Mouse (Mus musculus) regulatory T cell (primary cell): Measurements from ENCODE around the gene Syne2.

ENCODE experiments used
- in situ Hi-C: fragments of 300-600 bp; cut with MboI, MseI; formaldehyde crosslinking; loops from one replicate; pipeline ENCODE4 v1.15.1; 2025; ENCODE audit warnings: high pct_unique_total_duplicates

The Syne2 gene

DNA sequence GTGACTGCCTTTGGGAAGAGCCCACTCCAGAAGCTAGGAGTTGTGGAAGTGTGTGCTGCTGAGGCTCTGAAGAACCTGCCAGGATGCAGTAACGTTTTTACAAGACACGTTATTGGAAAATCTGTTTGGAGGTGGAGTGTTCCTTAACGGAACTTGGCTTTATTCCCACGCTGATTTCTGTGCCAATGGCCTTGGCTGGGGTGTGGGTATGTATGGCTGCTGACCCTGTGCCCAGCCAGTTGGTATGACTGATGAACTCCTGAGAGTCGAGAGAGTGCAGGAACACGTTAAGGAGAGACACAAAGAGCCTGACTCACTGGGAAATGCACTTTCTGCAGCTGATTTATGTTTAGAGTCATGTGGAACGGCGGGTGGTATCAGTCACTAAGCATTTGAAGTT lies 200.7 kb downstream of the Syne2 start:
- in situ Hi-C loops = loop anchor here (5.0 kb wide), 1 partner anchor 109 kb away; no protein-coding TSS in a partner anchor

DNA sequence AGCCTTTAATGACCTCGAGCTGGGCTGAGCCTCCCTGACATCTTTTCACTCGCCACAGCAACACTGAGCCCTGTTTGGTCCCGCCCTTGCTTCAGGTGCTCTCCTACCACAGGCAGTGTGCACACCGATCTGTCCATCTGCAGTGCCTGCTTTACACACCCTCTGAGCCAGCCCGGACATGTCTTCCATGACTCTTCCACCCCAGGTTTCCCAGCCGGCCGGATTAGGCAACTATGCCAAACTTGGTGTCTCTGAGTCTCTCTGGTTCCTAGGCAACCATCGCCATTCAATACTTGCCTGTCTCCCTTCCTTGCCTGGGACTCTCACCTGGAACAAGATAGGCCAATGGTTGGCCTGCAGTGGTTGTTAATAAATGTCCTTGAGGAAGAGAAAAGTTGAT lies 224.4 kb downstream of the Syne2 start:
- in situ Hi-C loops = no loop called here

DNA sequence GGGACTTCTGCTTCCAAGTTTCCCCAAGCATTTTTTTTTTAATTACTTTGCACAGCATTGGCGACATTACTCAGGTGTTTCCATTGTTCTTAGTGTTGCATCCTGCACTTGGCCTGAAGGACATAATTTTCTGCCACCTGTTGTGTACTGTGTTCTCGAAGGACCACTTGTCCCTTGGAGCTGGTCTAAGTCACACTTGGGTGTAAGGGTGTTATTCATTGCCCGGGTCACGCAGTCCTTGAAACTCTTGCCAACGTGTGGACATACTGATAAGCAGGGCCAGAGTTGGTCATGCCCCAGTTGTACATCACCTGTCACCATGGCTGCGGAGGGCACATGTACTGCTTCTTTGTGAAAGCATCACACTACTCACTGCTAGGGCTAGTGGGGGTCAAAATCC lies 228.6 kb downstream of the Syne2 start:
- in situ Hi-C loops = no loop called here

DNA sequence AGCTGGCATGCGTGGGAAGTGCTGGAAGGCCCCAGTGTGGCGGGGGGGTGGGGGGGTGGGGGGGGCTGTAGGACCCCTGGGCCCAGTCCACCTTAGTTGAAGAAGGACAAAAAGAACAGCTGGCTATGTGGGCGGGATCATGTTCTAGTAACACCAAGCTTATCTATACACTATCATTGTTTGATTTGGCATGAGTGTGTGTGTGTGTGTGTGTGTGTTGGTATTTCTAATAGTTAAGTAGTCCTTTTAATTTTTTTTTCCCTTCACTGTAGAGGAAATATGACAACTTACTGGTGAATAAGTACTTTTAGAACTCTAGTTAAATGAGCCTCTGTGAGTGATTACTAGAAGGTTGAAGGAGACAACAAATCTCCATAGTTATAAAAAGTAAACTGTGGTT lies 230.0 kb downstream of the Syne2 start:
- in situ Hi-C loops = no loop called here

DNA sequence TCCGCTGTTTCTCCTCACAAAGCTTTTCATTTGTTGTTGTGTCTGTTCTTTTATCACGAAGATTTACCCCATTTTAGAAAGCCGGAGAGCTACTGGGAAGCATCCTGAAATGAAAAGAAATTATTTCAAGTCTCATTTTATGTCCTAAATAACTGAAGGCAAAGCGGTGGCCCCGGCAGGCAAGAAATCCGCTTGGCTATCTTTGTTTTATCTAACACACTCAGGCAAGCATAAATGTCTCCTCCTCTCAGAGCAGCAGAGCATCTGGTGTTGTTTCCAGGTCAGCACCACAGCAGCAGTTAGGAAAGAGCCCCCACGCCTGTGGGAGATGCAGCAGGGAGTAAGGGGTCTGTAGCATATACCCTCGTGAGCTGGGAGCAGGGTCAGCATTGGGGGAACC lies 230.7 kb downstream of the Syne2 start:
- in situ Hi-C loops = no loop called here

DNA sequence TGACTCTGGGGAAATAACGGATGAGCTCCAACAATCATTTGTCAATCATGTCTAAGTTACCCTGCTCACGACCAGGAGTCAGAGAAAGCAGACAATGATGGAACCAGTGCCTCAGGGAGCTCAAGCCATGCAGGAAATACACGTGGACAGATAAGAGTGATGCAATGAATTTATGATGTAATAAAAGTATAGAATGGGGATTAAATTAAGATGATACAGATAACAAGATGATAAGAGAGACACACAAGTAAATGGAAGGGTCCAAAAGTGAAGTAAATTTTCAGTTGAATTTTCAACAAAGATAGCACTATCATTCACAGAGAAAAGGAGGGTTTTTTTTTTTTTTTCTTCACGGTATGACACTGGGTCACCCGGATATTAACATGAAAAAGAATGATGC lies 231.4 kb downstream of the Syne2 start:
- in situ Hi-C loops = no loop called here

DNA sequence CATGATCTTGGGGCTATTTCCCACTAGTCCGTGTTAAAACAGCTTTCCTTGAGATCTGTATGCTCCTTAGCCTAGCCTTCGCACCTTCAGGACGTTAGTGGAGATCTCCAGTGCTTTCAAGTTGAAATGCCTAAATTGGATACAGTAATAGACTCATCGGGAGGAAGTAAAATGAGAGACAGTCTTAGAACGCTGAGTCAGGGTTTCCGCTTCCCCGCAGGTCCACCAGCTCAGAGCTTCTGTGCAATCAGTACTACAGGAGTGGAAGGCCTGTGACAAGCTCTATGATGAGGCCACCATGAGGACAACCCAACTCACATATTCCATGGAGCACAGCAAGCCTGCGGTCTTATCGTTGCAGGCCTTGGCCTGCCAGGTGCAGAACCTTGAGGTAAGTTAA lies 233.9 kb downstream of the Syne2 start:
- in situ Hi-C loops = no loop called here

DNA sequence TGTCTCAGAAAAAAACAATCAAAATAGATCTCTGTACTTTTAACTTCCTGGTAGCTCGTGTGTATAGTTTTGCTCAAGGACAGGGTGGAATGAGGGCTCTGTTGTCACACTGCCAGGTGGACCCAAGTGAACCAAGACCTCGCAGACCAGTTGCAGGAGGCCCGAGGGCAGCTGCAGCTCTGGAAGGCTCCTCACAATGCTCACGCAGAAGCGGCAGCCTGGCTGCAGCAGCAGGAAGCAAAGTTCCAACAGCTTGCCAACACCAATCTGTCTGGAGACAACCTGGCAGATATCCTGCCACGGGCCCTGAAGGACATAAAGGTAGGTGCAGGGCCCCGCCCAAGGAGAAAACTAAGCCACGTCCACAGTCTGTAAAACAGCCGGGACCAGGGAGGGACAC lies 236.7 kb downstream of the Syne2 start:
- in situ Hi-C loops = no loop called here

DNA sequence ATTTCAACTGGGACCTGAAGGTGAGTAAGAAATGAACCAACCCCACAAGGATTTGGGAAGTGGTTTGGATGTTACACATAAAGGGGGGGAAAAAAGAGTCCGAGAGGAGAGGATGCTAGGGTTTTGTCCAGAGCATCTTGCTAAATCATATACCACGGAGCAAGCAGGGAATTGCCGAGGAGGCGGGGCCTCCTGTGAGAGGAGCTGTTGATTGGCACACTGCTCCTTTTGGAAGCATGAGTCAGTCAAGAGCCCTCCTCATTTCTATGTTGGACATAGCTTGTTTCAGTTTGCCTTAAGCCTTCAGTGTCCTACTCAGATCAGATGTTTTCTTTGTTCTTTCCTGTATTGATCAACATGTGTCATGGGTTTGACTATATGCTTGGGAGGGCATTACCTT lies 245.1 kb downstream of the Syne2 start:
- in situ Hi-C loops = no loop called here

DNA sequence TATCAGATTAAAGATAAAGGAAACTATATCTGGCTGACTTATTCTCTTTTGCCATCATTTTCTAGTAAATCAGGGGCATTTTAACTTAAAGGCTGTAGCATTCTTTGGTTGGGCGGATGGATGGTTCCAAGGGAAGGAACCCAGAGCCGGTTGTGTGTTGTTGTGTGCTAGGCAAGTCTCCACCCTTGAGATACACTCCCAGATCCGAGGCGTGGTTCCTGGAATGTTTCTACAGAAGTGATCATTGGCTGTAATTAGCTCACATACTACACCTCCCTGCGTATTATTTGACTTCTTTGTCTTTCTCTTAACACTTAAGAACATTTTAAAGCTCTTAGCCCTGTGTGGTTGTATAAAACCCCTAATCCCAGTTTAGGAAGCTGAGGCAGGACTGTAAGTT lies 252.5 kb downstream of the Syne2 start:
- in situ Hi-C loops = no loop called here

DNA sequence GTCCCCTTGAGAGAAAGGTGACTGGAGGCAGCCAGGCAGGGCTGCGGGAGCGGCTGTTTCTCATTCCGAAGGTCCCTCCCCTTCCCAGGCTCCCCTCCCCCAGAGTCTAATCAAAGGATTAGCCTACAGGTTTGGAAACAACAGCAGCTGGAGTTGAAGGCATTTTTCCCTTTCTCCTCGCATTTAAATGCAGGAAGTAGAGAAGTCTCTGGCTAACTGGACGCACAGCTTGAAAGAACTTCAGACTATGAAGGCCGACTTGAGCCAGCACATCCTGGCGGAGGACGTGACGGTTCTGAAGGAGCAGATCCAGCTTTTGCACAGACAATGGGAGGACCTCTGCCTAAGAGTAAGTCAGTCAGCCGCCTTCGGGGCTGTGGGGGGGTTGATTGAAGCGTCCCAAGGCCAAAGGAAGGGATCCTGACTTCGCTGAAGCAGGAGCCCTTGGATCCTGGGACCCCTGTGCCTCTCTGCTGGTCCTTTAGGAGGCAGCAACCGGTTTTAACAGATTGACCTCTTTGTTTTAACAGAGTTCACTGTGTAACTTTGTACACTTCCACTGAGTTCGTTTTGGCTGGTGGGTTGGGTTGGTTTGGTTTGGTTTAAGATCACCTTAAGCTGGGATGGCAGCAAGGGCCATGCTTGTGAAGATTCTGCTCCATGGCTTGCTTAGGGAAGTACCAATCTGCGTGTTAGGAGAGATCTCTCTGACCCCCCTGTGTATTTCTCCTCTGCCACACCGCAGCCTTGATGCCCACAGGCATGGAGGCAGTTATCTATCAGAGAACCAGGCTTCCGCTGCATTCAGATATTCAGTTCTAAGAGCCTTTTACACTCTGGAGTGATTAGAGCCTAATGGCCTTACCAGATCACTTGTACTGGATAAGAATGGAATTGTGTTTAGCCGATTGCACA lies 254.3 kb downstream of the Syne2 start:
- in situ Hi-C loops = no loop called here

DNA sequence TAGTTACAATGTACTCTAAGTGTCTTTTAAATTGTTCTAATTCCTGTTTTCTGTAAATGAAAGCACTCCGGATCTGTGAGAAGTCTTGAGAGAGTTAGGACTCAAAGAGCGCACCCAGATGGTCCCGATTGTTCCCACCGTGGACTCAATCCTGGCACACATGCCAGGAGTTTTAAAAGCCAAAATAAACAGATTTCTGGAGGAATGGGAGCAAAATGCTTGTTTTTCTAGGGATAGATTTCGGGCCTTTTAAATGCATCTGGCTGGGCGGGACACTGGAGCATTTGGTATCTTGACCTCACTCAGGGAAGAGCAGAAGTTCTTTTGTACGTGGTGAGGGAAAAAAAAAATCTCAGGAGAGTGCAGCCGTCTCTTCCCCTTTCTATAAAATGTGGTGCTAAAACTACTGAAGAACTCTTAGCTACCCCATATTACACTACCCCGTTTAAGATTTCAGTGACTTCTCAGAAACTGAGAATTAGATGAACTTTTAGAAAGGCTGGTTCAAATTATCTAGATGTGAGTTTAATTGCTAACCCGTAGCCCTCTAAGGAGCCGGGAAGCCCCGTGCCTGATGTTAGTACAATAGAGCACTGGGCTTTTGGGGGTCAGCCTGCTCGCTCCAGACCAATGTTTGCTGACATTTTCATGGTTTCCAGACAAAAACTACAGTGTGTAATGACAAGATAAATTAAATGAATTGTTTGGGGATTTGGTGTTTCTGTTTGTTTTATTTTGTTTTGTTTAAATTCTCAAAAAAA lies 255.3 kb downstream of the Syne2 start:
- in situ Hi-C loops = no loop called here

DNA sequence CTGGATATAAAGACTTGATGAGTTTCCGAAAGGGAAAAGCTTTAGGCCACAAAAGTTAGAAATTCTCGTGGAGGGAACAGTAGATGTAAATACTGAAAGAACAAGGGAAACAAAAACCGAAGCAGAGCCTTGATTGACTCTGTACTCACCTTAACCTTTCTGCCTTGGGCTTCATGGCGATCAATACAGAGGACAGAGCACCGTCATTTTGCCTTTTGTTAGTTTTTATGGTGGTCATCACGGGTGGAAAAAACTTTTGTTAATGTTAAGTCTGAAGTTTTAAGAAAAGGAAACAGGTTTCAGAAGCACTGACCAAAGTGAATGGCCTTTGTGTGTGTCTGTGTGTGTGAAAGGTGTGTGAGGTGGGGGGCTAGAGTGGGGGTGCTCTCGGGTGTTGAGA lies 256.0 kb downstream of the Syne2 start:
- in situ Hi-C loops = no loop called here

DNA sequence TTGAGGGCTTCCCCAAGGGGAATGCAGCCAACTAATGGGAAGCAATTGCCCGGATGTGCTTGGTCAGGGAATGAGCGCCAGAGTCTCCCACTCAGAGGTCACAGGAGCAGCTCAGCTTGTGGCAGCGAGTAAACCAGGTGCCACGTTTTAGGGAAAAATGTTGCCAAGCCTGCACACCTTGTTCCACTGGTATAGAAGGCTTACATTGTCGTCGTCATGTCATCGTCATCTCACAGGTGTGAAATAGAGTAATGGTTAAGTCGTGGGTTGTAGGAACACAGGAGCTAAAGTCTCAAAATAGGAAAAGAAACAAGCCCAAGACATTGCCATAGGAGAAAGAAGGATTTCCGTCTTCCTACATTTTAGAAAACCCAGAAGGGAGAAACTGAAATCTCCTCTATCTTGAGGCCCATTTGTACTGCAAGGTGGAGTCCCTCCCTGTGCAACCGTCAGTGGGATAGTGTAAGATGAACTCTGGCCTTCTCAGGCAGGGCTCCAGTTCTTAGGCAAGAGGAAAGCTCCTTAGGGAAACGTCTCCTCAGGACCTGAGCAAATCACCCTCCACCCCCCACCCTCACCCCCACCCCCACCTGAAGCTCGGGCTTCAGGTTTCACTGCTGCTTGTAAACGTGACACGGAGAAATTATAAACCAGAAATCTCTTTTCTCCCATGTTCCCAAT lies 263.1 kb downstream of the Syne2 start:
- in situ Hi-C loops = no loop called here

DNA sequence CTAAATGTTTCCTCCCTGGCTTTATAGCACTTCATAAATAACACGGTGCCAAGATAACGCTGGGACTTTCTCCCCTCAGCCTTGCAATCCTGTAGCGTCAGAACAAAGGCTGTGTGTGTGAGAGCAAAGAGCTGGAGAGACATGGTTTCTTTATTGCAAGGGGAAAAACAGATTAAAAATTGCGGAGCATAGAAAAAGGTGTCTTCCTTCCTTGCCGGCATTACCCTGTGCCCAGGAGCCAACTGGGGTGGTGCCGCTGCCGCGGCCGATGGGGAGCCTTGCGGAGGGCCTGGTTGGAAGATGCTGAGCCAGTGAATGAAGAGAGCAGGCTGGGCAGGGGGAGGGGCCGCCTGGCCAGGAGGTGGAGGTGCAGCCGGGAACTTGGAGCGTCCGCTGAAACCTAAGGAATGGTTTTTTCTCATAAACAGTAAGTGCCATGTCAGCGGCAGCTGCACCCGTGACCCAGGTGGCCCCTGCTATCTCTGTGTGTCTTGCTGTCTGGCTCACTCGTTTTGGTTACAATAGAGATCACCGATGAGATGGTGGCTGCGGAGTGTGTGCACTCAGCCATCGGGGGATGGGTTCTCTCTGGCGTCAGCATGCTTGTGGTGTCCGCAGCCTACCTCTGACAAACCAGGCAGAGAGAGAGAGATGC lies 263.8 kb downstream of the Syne2 start:
- in situ Hi-C loops = no loop called here

DNA sequence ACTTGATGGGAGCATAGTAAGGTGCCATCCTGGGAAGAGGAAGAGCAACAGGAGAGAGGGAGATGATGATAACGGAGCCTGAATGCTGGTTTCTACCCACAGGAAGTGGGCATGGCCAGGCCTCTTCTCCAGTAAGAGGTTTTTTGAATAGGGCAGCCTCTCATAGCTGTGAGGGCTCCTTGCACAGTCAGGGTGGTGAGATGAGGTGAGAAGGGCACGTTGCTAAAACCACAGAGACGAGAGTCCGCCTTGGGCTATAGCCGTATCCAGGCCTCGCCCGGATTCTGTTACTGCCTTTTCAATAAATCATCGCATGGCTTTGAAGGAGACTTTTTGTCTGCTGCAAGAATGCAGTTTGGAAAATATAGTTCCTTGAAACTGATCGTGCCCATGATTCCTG lies 267.1 kb downstream of the Syne2 start:
- in situ Hi-C loops = no loop called here

DNA sequence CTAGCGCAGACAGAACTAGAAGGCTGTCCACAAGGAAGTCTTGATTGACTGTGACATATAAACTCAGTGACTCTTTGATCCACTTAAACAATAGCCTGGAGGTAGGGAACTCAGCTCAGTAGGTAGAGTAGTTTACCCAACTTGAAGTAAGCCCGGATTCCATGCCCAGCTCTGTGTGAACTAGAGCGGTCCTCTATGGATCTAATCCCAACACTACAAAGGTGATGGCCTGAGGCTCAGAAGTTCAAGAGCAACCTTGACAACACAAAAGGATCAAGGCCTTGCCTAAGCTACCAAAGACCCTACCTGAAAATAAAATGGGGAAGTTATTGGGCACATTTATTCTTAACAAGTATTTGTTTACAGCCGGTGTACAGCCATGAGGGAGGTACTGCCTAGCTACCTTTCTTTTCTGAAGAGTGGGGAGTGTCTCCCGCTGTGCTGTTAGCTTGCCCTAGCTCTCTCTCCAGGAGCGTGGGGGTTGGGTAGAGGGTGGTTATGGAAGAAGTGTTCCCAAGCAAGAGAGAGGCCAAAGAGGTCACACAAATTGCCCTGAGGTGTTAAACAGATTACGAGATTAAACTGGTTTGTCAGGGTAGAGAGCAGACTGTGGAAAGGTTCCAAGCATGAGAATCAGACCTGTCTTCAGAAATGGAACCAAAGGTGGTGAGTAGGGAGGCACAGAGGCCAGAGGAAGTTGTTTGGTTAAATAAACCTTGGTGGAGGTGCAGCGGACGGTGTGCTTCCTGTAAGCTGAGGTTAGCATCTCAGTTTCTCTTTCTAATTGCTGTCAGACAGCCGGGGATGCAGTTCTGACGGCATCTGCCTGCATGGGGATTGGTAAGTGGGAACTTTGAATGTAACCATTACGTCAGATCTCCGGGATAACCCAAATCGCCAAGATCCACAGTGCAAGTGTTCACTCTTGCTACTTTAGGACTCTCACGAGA lies 268.3 kb downstream of the Syne2 start:
- in situ Hi-C loops = no loop called here

DNA sequence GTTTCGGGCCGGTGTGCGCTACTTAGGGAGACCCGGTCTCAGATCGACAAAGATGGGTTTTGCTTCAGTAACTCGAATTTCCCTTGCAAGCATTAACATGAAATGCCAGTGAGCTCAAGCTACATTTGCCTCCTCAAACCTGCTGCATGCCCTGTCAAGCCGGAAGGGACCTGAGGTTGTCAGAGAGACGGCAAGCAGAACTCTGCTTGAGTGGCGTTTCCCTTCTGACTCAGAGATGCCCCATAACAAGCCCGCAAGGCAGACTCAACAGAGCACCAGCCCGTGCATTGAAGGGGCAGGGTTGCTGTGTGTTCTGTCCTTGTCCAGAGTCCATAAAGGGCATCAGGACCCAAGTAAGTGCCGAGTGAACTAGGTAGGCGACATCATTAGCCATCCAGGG lies 269.1 kb downstream of the Syne2 start:
- in situ Hi-C loops = no loop called here

DNA sequence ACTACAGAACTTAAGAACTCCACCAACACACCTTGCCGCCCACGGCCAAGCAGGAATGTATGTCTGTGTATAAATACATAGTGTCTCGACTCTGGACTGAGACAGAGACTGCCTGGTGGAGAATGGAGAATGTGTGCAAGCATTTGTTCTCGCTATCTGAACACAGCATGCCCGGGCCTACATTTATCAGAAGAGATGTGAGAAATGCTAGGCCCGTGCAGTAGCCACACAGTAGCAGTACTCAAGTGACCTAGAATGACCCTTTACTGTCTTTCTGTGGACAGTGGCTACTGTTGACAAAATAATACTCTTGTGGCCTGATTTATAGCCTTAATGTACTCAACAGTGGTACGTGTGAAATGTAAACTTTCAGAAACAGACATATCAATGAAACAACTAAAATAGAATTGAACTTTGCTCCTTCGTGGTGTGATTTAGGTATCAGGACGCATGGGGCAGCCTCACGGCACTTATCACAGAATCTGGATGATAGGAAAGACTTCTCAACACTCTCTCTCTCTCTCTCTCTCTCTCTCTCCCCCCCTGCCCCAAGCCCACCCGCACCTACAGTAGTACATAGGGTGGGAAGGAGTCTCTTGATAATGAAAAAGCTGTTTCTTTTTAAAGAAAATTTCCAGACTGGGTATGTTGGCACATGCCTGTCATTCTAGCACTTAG lies 275.0 kb downstream of the Syne2 start:
- in situ Hi-C loops = no loop called here
